Mouse (Mus musculus): Measurements from ENCODE around the gene B3gnt2. TPM values are rescaled to one million over a fixed set of nuclear protein-coding genes. Genes with fewer than 3 reads are reported as not detected.

Gene B3gnt2
- total RNA-seq, 2 experiments from 2014 or later = 13.6 to 15.9 TPM

- DNase-seq (ENCODE audit: extremely low spot score in 1 of 2, low spot score in 1 of 2) = no peak
Measured at GRCm38 (mm10) chr11:22872307-22872680, 11.5 kb upstream of the B3gnt2 start.

GRCm38 (mm10) chr11:22871628-22872306 lies 11.0 kb upstream of the B3gnt2 start:
- no peak for DNase-seq (ENCODE audit: extremely low spot score in 1 of 2, low spot score in 1 of 2)

- DNase-seq (ENCODE audit: extremely low spot score in 1 of 2, low spot score in 1 of 2) = no peak
Measured at GRCm38 (mm10) chr11:22868582-22868981, 7.8 kb upstream of the B3gnt2 start.

- DNase-seq (ENCODE audit: extremely low spot score in 1 of 2, low spot score in 1 of 2) = no peak
Measured at GRCm38 (mm10) chr11:22867691-22868090, 6.9 kb upstream of the B3gnt2 start.

GRCm38 (mm10) chr11:22865635-22866246 lies 5.0 kb upstream of the B3gnt2 start:
- no peak for DNase-seq (ENCODE audit: extremely low spot score in 1 of 2, low spot score in 1 of 2)

GRCm38 (mm10) chr11:22864305-22865060 lies 3.7 kb upstream of the B3gnt2 start:
- no peak for DNase-seq (ENCODE audit: extremely low spot score in 1 of 2, low spot score in 1 of 2)

- DNase-seq (ENCODE audit: extremely low spot score in 1 of 2, low spot score in 1 of 2) = no peak
Measured at GRCm38 (mm10) chr11:22863581-22863980, 2.8 kb upstream of the B3gnt2 start.

GRCm38 (mm10) chr11:22861315-22861714 lies 554 bp upstream of the B3gnt2 start:
- no peak for DNase-seq (ENCODE audit: extremely low spot score in 1 of 2, low spot score in 1 of 2)

- peak; percentile 67 to 76 for DNase-seq (ENCODE audit: extremely low spot score in 1 of 2, low spot score in 1 of 2)
Measured at GRCm38 (mm10) chr11:22859633-22860334, 977 bp downstream of the B3gnt2 start.

GRCm38 (mm10) chr11:22859301-22859632 lies 1.5 kb downstream of the B3gnt2 start:
- DNase-seq (ENCODE audit: extremely low spot score in 1 of 2, low spot score in 1 of 2) = no peak

GRCm38 (mm10) chr11:22858441-22859300 lies 2.1 kb downstream of the B3gnt2 start:
- no peak for DNase-seq (ENCODE audit: extremely low spot score in 1 of 2, low spot score in 1 of 2)

- DNase-seq (ENCODE audit: extremely low spot score in 1 of 2, low spot score in 1 of 2) = no peak
Measured at GRCm38 (mm10) chr11:22857705-22858440, 2.9 kb downstream of the B3gnt2 start.

GRCm38 (mm10) chr11:22857106-22857704 lies 3.6 kb downstream of the B3gnt2 start:
- no peak for DNase-seq (ENCODE audit: extremely low spot score in 1 of 2, low spot score in 1 of 2)

GRCm38 (mm10) chr11:22856371-22856965 lies 4.3 kb downstream of the B3gnt2 start:
- no peak for DNase-seq (ENCODE audit: extremely low spot score in 1 of 2, low spot score in 1 of 2)

GRCm38 (mm10) chr11:22854571-22854970 lies 6.2 kb downstream of the B3gnt2 start:
- no peak for DNase-seq (ENCODE audit: extremely low spot score in 1 of 2, low spot score in 1 of 2)

- DNase-seq (ENCODE audit: extremely low spot score in 1 of 2, low spot score in 1 of 2) = no peak
Measured at GRCm38 (mm10) chr11:22853477-22854157, 7.1 kb downstream of the B3gnt2 start.

GRCm38 (mm10) chr11:22852510-22852909 lies 8.3 kb downstream of the B3gnt2 start:
- no peak for DNase-seq (ENCODE audit: extremely low spot score in 1 of 2, low spot score in 1 of 2)

GRCm38 (mm10) chr11:22851416-22851815 lies 9.3 kb downstream of the B3gnt2 start:
- no peak for DNase-seq (ENCODE audit: extremely low spot score in 1 of 2, low spot score in 1 of 2)

All from layer of hippocampus, postnatal 25 days (tissue).